Comparison of ENCODE assay signal across 18 mouse cellular contexts in the genomic region with DNA sequence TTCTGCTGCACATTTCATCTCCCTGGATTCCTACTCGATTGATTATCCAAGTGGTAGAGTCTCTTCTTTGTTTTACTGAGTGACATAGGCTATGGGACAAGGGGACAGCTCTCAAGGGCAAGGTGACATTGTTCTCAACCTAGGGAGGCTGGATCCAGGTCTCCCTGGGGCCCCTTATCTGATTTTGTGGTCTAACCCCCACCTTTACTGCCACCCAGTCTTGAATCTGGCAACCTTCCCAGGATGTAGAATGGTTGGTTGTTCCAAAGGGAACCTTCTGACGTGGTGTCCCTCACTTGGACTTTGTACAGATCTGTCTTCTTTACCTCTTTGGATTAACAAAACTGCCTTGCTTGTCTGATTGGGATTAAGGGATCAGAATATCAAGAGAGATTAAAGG. TPM values are rescaled to one million over a fixed set of nuclear protein-coding genes. Genes with fewer than 3 reads are reported as not detected.
DNase-seq lines count a peak whose midpoint lies in the region; ATAC-seq and TF ChIP-seq lines count a peak whose summit lies in the region.
"Had no signal": no experiment of that assay in that cellular context is flagged by ENCODE, and none has a peak within 500 bp of the region (broad histone marks: within the 10 kb centered on the region; RNA-seq: fewer than 3 reads in every experiment).

No protein-coding gene starts in this region.

- WGBS in kidney, adult 2 months = 48% methylated on average over 2 of the region's 2 CpGs
- 44% methylated on average over 2 of the region's 2 CpGs for WGBS in liver, adult 2 months
- WGBS in intestine, postnatal 0 days = 52% methylated on average over 2 of the region's 2 CpGs
- WGBS in small intestine, adult 2 months = 26% methylated on average over 2 of the region's 2 CpGs
- WGBS in forebrain, postnatal 0 days = 49% methylated on average over 2 of the region's 2 CpGs

- H3K4me2 ChIP-seq in intestine, postnatal 0 days (replicated peaks; ENCODE audit: low read depth) = no peak overlapping the region
- no peak overlapping the region for H3K4me2 ChIP-seq in forebrain, postnatal 0 days (ENCODE audit: low read depth)
- H3K4me2 ChIP-seq: embryonic facial prominence, embryonic 13.5 days; midbrain, embryonic 12.5 days; neural tube, embryonic 12.5 days had no signal

- no peak overlapping the region for H3K4me3 ChIP-seq in kidney, adult 2 months (ENCODE audit: insufficient read depth, low read depth, low read length)
- no peak overlapping the region for H3K4me3 ChIP-seq in liver, adult 2 months (ENCODE audit: insufficient read depth, low read depth, low read length)
- H3K4me3 ChIP-seq in intestine, postnatal 0 days (ENCODE audit: low read depth, low read length) = no peak overlapping the region
- H3K4me3 ChIP-seq in small intestine, adult 2 months (ENCODE audit: low read depth, low read length) = no peak overlapping the region
- H3K4me3 ChIP-seq in forebrain, postnatal 0 days (ENCODE audit: low read depth, low read length) = no peak overlapping the region
- H3K4me3 ChIP-seq: embryonic facial prominence, embryonic 13.5 days; heart, embryonic 10.5 days; midbrain, embryonic 12.5 days; neural tube, embryonic 12.5 days had no signal

- no peak for TF ChIP-seq CTCF in kidney, adult 2 months (conservative IDR thresholded peaks at IDR 0.05; ENCODE audit: insufficient read depth, insufficient read length, low read depth, low read length)
- TF ChIP-seq CTCF in liver, adult 2 months (IDR thresholded peaks at IDR 0.05; ENCODE audit: low read depth, low read length) = no peak
- no peak for TF ChIP-seq CTCF in intestine, postnatal 0 days (IDR thresholded peaks at IDR 0.05; ENCODE audit: low read depth)
- no peak for TF ChIP-seq CTCF in small intestine, adult 2 months (IDR thresholded peaks at IDR 0.05; ENCODE audit: extremely low read depth, insufficient read length, insufficient replicate concordance, low read depth, low read length)
- no peak for TF ChIP-seq CTCF in forebrain, postnatal 0 days (IDR thresholded peaks at IDR 0.05; ENCODE audit: low read depth)

- no peak overlapping the region for H3K9ac ChIP-seq in liver, adult 2 months (ENCODE audit: low read depth, low read length)
- H3K9ac ChIP-seq in intestine, postnatal 0 days (ENCODE audit: low read depth, low read length) = no peak overlapping the region
- no peak overlapping the region for H3K9ac ChIP-seq in forebrain, postnatal 0 days
- H3K9ac ChIP-seq: embryonic facial prominence, embryonic 13.5 days; midbrain, embryonic 12.5 days; neural tube, embryonic 12.5 days had no signal

- H3K27ac ChIP-seq in kidney, adult 2 months (ENCODE audit: insufficient read depth, low read depth, low read length) = peak overlapping the region; percentile 42; the same call in 1 of the 2 replicates
- no peak overlapping the region for H3K27ac ChIP-seq in liver, adult 2 months (replicated peaks; ENCODE audit: insufficient read depth, low read depth, low read length)
- H3K27ac ChIP-seq in intestine, postnatal 0 days (ENCODE audit: low read depth, low read length) = peak overlapping the region; percentile 66
- H3K27ac ChIP-seq in small intestine, adult 2 months (ENCODE audit: insufficient read depth, low read depth, low read length) = peak overlapping the region; percentile 80
- H3K27ac ChIP-seq in forebrain, postnatal 0 days (ENCODE audit: low read depth, low read length) = no peak overlapping the region
- H3K27ac ChIP-seq: embryonic facial prominence, embryonic 13.5 days; heart, embryonic 10.5 days; hindbrain, postnatal 0 days; midbrain, embryonic 12.5 days; neural tube, embryonic 12.5 days had no signal

- peak; percentile 53; the same call in 1 of the 2 replicates for ATAC-seq in intestine, postnatal 0 days
- no peak for ATAC-seq in forebrain, postnatal 0 days
- ATAC-seq: forebrain, embryonic 16.5 days; hindbrain, postnatal 0 days; Patski had no signal

- DNase-seq in kidney, adult 2 months = peak; percentile 66
- DNase-seq in kidney, adult 11 months = no peak
- peak; percentile 46 for DNase-seq in liver, adult 2 months (ENCODE audit: extremely low read depth, low read depth, low spot score)
- no peak for DNase-seq in liver
- no peak for DNase-seq in forebrain, postnatal 0 days
- DNase-seq: cerebellum, postnatal 14 days; right cerebral cortex, postnatal 4 days; thymus, adult 18-20 months; thymus, postnatal 4 days had no signal

- no peaks in the 10 kb centered on the region for H3K27me3 ChIP-seq in kidney, adult 2 months (replicated peaks; ENCODE audit: control insufficient read depth, insufficient read depth, low read length)
- H3K27me3 ChIP-seq in liver, adult 2 months (ENCODE audit: control insufficient read depth, insufficient read depth, low read length) = no peaks in the 10 kb centered on the region
- H3K27me3 ChIP-seq in intestine, postnatal 0 days (replicated peaks; ENCODE audit: control insufficient read depth, insufficient read depth, low read length) = no peaks in the 10 kb centered on the region
- no peaks in the 10 kb centered on the region for H3K27me3 ChIP-seq in small intestine, adult 2 months (ENCODE audit: control insufficient read depth, insufficient read depth, low read length)
- no peaks in the 10 kb centered on the region for H3K27me3 ChIP-seq in forebrain, postnatal 0 days (ENCODE audit: insufficient read depth, low read length)
- H3K27me3 ChIP-seq: embryonic facial prominence, embryonic 13.5 days; midbrain, embryonic 12.5 days; neural tube, embryonic 12.5 days; Patski had no signal

- H3K9me3 ChIP-seq in intestine, postnatal 0 days (ENCODE audit: control insufficient read depth) = no peaks in the 10 kb centered on the region
- H3K9me3 ChIP-seq in forebrain, postnatal 0 days (ENCODE audit: low read length) = no peaks in the 10 kb centered on the region
- H3K9me3 ChIP-seq: embryonic facial prominence, embryonic 13.5 days; heart, embryonic 10.5 days; midbrain, embryonic 12.5 days; neural tube, embryonic 12.5 days had no signal

- H3K79me2 ChIP-seq in liver, adult 2 months (ENCODE audit: control insufficient read depth, insufficient read depth, low read length) = no peaks in the 10 kb centered on the region; the same call in 1 of the 2 replicates

- H3K36me3 ChIP-seq in kidney, adult 2 months (ENCODE audit: control insufficient read depth, insufficient read depth, low read length) = peaks cover under 1% of the 10 kb centered on the region; the same call in 1 of the 2 replicates
- peaks cover 18% of the 10 kb centered on the region; the same call in 1 of the 2 replicates for H3K36me3 ChIP-seq in liver, adult 2 months (ENCODE audit: control insufficient read depth, insufficient read depth, low read length)
- H3K36me3 ChIP-seq in intestine, postnatal 0 days (ENCODE audit: control insufficient read depth, insufficient read depth) = peaks cover 63% of the 10 kb centered on the region
- peaks cover 68% of the 10 kb centered on the region for H3K36me3 ChIP-seq in small intestine, adult 2 months (ENCODE audit: control insufficient read depth, insufficient read depth, low read length)
- peaks cover 50% of the 10 kb centered on the region for H3K36me3 ChIP-seq in forebrain, postnatal 0 days (ENCODE audit: insufficient read depth)

- TF ChIP-seq POLR2A in kidney, adult 2 months (IDR thresholded peaks at IDR 0.05; ENCODE audit: low read depth, low read length) = no peak
- no peak for TF ChIP-seq POLR2A in liver, adult 2 months (IDR thresholded peaks at IDR 0.05; ENCODE audit: extremely low read depth, insufficient read depth, low read length)
- no peak for TF ChIP-seq POLR2A in small intestine, adult 2 months (IDR thresholded peaks at IDR 0.05; ENCODE audit: low read depth, low read length)

- H3K4me1 ChIP-seq in kidney, adult 2 months (ENCODE audit: control insufficient read depth, insufficient read depth, low read length) = peaks cover 15% of the 10 kb centered on the region
- H3K4me1 ChIP-seq in liver, adult 2 months (ENCODE audit: control insufficient read depth, insufficient read depth, low read length) = peaks cover 15% of the 10 kb centered on the region
- 0 out of 2 replicates have a peak, but pooled peaks cover 3% of the 10 kb centered on the region for H3K4me1 ChIP-seq in intestine, postnatal 0 days (replicated peaks; ENCODE audit: control insufficient read depth, insufficient read depth, low read length)
- H3K4me1 ChIP-seq in small intestine, adult 2 months (ENCODE audit: control insufficient read depth, insufficient read depth, insufficient read length, low read length) = peaks cover 42% of the 10 kb centered on the region
- no peaks in the 10 kb centered on the region for H3K4me1 ChIP-seq in forebrain, postnatal 0 days (ENCODE audit: insufficient read depth)
- H3K4me1 ChIP-seq: embryonic facial prominence, embryonic 13.5 days; midbrain, embryonic 12.5 days; neural tube, embryonic 12.5 days had no signal

RNA-seq across cellular contexts. Expression of gene Pitpna, which starts 7.5 kb away (rescaled TPM):
- polyA plus RNA-seq in kidney, adult 2 months (2012; rRNA removed) = 43.8 and 60.3 TPM in 2 replicates
- total RNA-seq in liver, adult 2 months (2014; rRNA removed) = 19.7 and 21.0 TPM in 2 replicates
- polyA plus RNA-seq in liver, adult 2 months (2012; rRNA removed) = 24.6 and 28.9 TPM in 2 replicates
- 160 and 161 TPM in 2 replicates for polyA plus RNA-seq in intestine, postnatal 0 days (2015; fragmentation: Nextera tagmentation; extraction: Ambion mirVana)
- polyA plus RNA-seq in small intestine, adult 2 months (2012; rRNA removed) = 88.0 and 185 TPM in 2 replicates
- 83.0 and 95.7 TPM in 2 replicates for total RNA-seq in forebrain, postnatal 0 days (2014; rRNA removed)
- polyA plus RNA-seq in forebrain, postnatal 0 days (2015; fragmentation: Nextera tagmentation; extraction: Ambion mirVana) = 85.8 and 101 TPM in 2 replicates

RNA-seq across cellular contexts. Expression of gene Inpp5k, which starts 35.4 kb away (rescaled TPM):
- 69.1 and 71.5 TPM in 2 replicates for polyA plus RNA-seq in kidney, adult 2 months (2012; rRNA removed)
- total RNA-seq in liver, adult 2 months (2014; rRNA removed) = 12.3 and 13.4 TPM in 2 replicates
- polyA plus RNA-seq in liver, adult 2 months (2012; rRNA removed) = 12.2 and 17.2 TPM in 2 replicates
- polyA plus RNA-seq in intestine, postnatal 0 days (2015; fragmentation: Nextera tagmentation; extraction: Ambion mirVana) = 20.6 and 23.8 TPM in 2 replicates
- polyA plus RNA-seq in small intestine, adult 2 months (2012; rRNA removed) = 14.3 and 35.3 TPM in 2 replicates
- 52.4 and 57.4 TPM in 2 replicates for total RNA-seq in forebrain, postnatal 0 days (2014; rRNA removed)
- polyA plus RNA-seq in forebrain, postnatal 0 days (2015; fragmentation: Nextera tagmentation; extraction: Ambion mirVana) = 50.2 and 50.7 TPM in 2 replicates

RNA-seq across cellular contexts. Expression of gene Myo1c, which starts 54.9 kb away (rescaled TPM):
- polyA plus RNA-seq in kidney, adult 2 months (2012; rRNA removed) = 88.9 and 99.7 TPM in 2 replicates
- 15.6 and 17.9 TPM in 2 replicates for total RNA-seq in liver, adult 2 months (2014; rRNA removed)
- 17.0 and 21.5 TPM in 2 replicates for polyA plus RNA-seq in liver, adult 2 months (2012; rRNA removed)
- 27.7 and 28.3 TPM in 2 replicates for polyA plus RNA-seq in intestine, postnatal 0 days (2015; fragmentation: Nextera tagmentation; extraction: Ambion mirVana)
- polyA plus RNA-seq in small intestine, adult 2 months (2012; rRNA removed) = 23.2 and 28.7 TPM in 2 replicates
- 17.5 and 21.0 TPM in 2 replicates for total RNA-seq in forebrain, postnatal 0 days (2014; rRNA removed)
- 6.5 and 8.2 TPM in 2 replicates for polyA plus RNA-seq in forebrain, postnatal 0 days (2015; fragmentation: Nextera tagmentation; extraction: Ambion mirVana)

Comparison
In these comparisons a context has a peak if more than half of its experiments do, and no peak if none do; other contexts are left out.
1. DNase-seq: peak in kidney, adult 2 months (single experiment) and liver, adult 2 months (single experiment); none in kidney, adult 11 months (single experiment), liver (single experiment) and forebrain, postnatal 0 days (single experiment).
2. H3K27ac ChIP-seq: peak in kidney, adult 2 months (single experiment), intestine, postnatal 0 days (single experiment) and small intestine, adult 2 months (single experiment); none in liver, adult 2 months (single experiment) and forebrain, postnatal 0 days (single experiment).